ENCODE assay signal across 8 mouse cellular contexts in genomic region chr10:39369977-39370785, GRCm38 (mm10). TPM values are rescaled to one million over a fixed set of nuclear protein-coding genes. Genes with fewer than 3 reads are reported as not detected.
DNase-seq lines count a peak whose midpoint lies in the region; ATAC-seq and TF ChIP-seq lines count a peak whose summit lies in the region.

No protein-coding gene starts in this region.

- H3K9ac ChIP-seq in liver, embryonic 14.5 days (replicated peaks), result peak overlapping the region; percentile 83
- peak overlapping the region; percentile 95 for H3K9ac ChIP-seq in neural tube, embryonic 12.5 days

- H3K4me3 ChIP-seq in embryonic facial prominence, embryonic 10.5 days, result peak overlapping the region; percentile 97
- H3K4me3 ChIP-seq in kidney, adult 2 months (ENCODE audit: insufficient read depth, low read depth, low read length), result peak overlapping the region; percentile 60
- H3K4me3 ChIP-seq in liver, embryonic 14.5 days (ENCODE audit: insufficient read depth in 1 of 2, low read depth in 2 of 2, low read length in 2 of 2), result peak overlapping the region; percentile 55 to 71
- H3K4me3 ChIP-seq in neural tube, embryonic 12.5 days, result peak overlapping the region; percentile 75

- peak; percentile 6 for ATAC-seq in CD4-positive, CD25-positive, alpha-beta regulatory T cell, adult 4 months
- peak; percentile 68 for ATAC-seq in liver, embryonic 14.5 days (ENCODE audit: insufficient read depth)
- peak; percentile 73 for ATAC-seq in neural tube, embryonic 12.5 days (ENCODE audit: low FRiP score, low read depth)
- no peak for ATAC-seq in activated CD4-positive, CD25-positive, alpha-beta regulatory T cell, adult 4 months

- WGBS in embryonic facial prominence, embryonic 10.5 days, result under 1% methylated on average over 68 of the region's 68 CpGs
- WGBS in kidney, adult 2 months, result 2% methylated on average over 63 of the region's 68 CpGs
- WGBS in liver, embryonic 14.5 days (ENCODE audit: insufficient replicate concordance), result under 1% methylated on average over 59 of the region's 68 CpGs
- WGBS in neural tube, embryonic 12.5 days, result 0% methylated on average over 68 of the region's 68 CpGs

- TF ChIP-seq POLR2A in kidney, adult 2 months (IDR thresholded peaks at IDR 0.05; ENCODE audit: low read depth, low read length), result no peak

- DNase-seq in ZHBTc4 (ENCODE audit: low read depth, low spot score), result peak; percentile 57
- peak; percentile 64 for DNase-seq in embryonic facial prominence, embryonic 10.5 days (ENCODE audit: low spot score)
- peak; percentile 48 to 56 for DNase-seq in heart, adult 9 months (ENCODE audit: low spot score in 2 of 2)
- DNase-seq in kidney, adult 2 months, result peak; percentile 41
- no peak for DNase-seq in liver, embryonic 14.5 days (ENCODE audit: low read depth in 3 of 3, low spot score in 3 of 3)

- H3K4me1 ChIP-seq in embryonic facial prominence, embryonic 10.5 days, result peaks cover 50% of the 10 kb centered on the region
- H3K4me1 ChIP-seq in kidney, adult 2 months (ENCODE audit: control insufficient read depth, insufficient read depth, low read length), result no peaks in the 10 kb centered on the region
- peaks cover 23 to 24% of the 10 kb centered on the region in 2 experiments for H3K4me1 ChIP-seq in liver, embryonic 14.5 days (replicated peaks; ENCODE audit: control insufficient read depth in 2 of 2, insufficient read depth in 2 of 2, low read length in 1 of 2)
- peaks cover 44% of the 10 kb centered on the region for H3K4me1 ChIP-seq in neural tube, embryonic 12.5 days

- H3K27me3 ChIP-seq in embryonic facial prominence, embryonic 10.5 days (replicated peaks; ENCODE audit: low read depth, poor library complexity, severe bottlenecking), result peaks cover 16% of the 10 kb centered on the region
- H3K27me3 ChIP-seq in kidney, adult 2 months (replicated peaks; ENCODE audit: control insufficient read depth, insufficient read depth, low read length), result no peaks in the 10 kb centered on the region; the same call in 1 of the 2 replicates
- H3K27me3 ChIP-seq in liver, embryonic 14.5 days (ENCODE audit: control insufficient read depth, insufficient read depth, low read length), result no peaks in the 10 kb centered on the region
- H3K27me3 ChIP-seq in neural tube, embryonic 12.5 days (replicated peaks), result no peaks in the 10 kb centered on the region

- peak overlapping the region; percentile 83 for H3K4me2 ChIP-seq in liver, embryonic 14.5 days (ENCODE audit: low read depth)
- H3K4me2 ChIP-seq in neural tube, embryonic 12.5 days (replicated peaks), result peak overlapping the region; percentile 67

- no peaks in the 10 kb centered on the region for H3K36me3 ChIP-seq in embryonic facial prominence, embryonic 10.5 days (replicated peaks)
- H3K36me3 ChIP-seq in kidney, adult 2 months (ENCODE audit: control insufficient read depth, insufficient read depth, low read length), result no peaks in the 10 kb centered on the region
- no peaks in the 10 kb centered on the region for H3K36me3 ChIP-seq in liver, embryonic 14.5 days (replicated peaks; ENCODE audit: control insufficient read depth, insufficient read depth, low read depth)
- H3K36me3 ChIP-seq in neural tube, embryonic 12.5 days, result no peaks in the 10 kb centered on the region

- no peak for TF ChIP-seq EP300 in liver, embryonic 14.5 days (IDR thresholded peaks at IDR 0.05; ENCODE audit: low read depth)

- H3K9me3 ChIP-seq in embryonic facial prominence, embryonic 10.5 days, result no peaks in the 10 kb centered on the region
- H3K9me3 ChIP-seq in liver, embryonic 14.5 days (ENCODE audit: control insufficient read depth, low read length), result no peaks in the 10 kb centered on the region
- no peaks in the 10 kb centered on the region for H3K9me3 ChIP-seq in neural tube, embryonic 12.5 days

- peak overlapping the region; percentile 96 for H3K27ac ChIP-seq in embryonic facial prominence, embryonic 10.5 days (replicated peaks)
- peak overlapping the region; percentile 54; the same call in 1 of the 2 replicates for H3K27ac ChIP-seq in kidney, adult 2 months (ENCODE audit: insufficient read depth, low read depth, low read length)
- peak overlapping the region; percentile 41 for H3K27ac ChIP-seq in liver, embryonic 14.5 days
- H3K27ac ChIP-seq in neural tube, embryonic 12.5 days, result peak overlapping the region; percentile 96

- TF ChIP-seq CTCF in kidney, adult 2 months (conservative IDR thresholded peaks at IDR 0.05; ENCODE audit: insufficient read depth, insufficient read length, low read depth, low read length), result no peak
- no peak for TF ChIP-seq CTCF in liver, embryonic 14.5 days (IDR thresholded peaks at IDR 0.05; ENCODE audit: low read depth)

RNA-seq across cellular contexts. Expression of gene Fyn, which starts 1.5 kb away (rescaled TPM):
- polyA plus RNA-seq in CD4-positive, CD25-positive, alpha-beta regulatory T cell, adult 4 months (2017; shearing (Covaris generic)), result 100 to 1,000 TPM in 1 of 2 experiments, 10 to 100 TPM in 1; 71.9 to 106 TPM
- polyA plus RNA-seq in embryonic facial prominence, embryonic 10.5 days (2016; fragmentation: Nextera tagmentation; extraction: Ambion mirVana), result 20.2 and 21.5 TPM in 2 replicates
- polyA plus RNA-seq in kidney, adult 2 months (2012; rRNA removed), result 10.6 and 12.9 TPM in 2 replicates
- polyA plus RNA-seq in liver, embryonic 14.5 days (2012; rRNA removed), result 8.4 and 9.8 TPM in 2 replicates
- polyA plus RNA-seq in liver, embryonic 14.5 days (2014; fragmentation: Nextera tagmentation; extraction: Ambion mirVana), result 8.2 and 9.1 TPM in 2 replicates
- 72.4 and 79.8 TPM in 2 replicates for polyA plus RNA-seq in neural tube, embryonic 12.5 days (2016; fragmentation: Nextera tagmentation; extraction: Ambion mirVana)
- 100 to 1,000 TPM in 1 of 2 experiments, 10 to 100 TPM in 1; 78.3 to 103 TPM for polyA plus RNA-seq in activated CD4-positive, CD25-positive, alpha-beta regulatory T cell, adult 4 months (2017; shearing (Covaris generic))

Comparison
In these comparisons a context has a peak if more than half of its experiments do, and no peak if none do; other contexts are left out.
1. DNase-seq: peak in ZHBTc4 (single experiment), embryonic facial prominence, embryonic 10.5 days (single experiment), heart, adult 9 months (2 of 2) and kidney, adult 2 months (single experiment); none in liver, embryonic 14.5 days (0 of 3).
2. H3K27ac ChIP-seq: peak in every context shown above with its lines; median percentile 96 in embryonic facial prominence, embryonic 10.5 days; 96 in neural tube, embryonic 12.5 days; 54 in kidney, adult 2 months; 41 in liver, embryonic 14.5 days.
3. Peak in every context shown above with its lines, with median percentiles within 50 percentile points of each other: H3K4me3 ChIP-seq.